Mouse (Mus musculus): Measurements from ENCODE around the gene Vwa2. TPM values are rescaled to one million over a fixed set of nuclear protein-coding genes. Genes with fewer than 3 reads are reported as not detected.

Vwa2 gene
- total and polyA plus RNA-seq, 3 experiments: not detected

GRCm38 (mm10) chr19:56828305-56828704 lies 45.7 kb upstream of the Vwa2 start:
- H3K27ac ChIP-seq (ENCODE audit: control insufficient read depth, low read depth, low read length): no peak overlapping the region
- H3K9me3 ChIP-seq (replicated peaks; ENCODE audit: insufficient read depth, low read length): no peaks in the 10 kb centered on the region
- no peaks in the 10 kb centered on the region for H3K4me1 ChIP-seq (ENCODE audit: control insufficient read depth in 1 of 2, insufficient read depth in 2 of 2, low read length in 2 of 2)
- no peak overlapping the region for H3K4me3 ChIP-seq (ENCODE audit: control insufficient read depth in 1 of 2, insufficient read depth in 1 of 2, low read depth in 2 of 2, low read length in 2 of 2)
- TF ChIP-seq TCF12 (IDR thresholded peaks at IDR 0.05; ENCODE audit: low read depth, low read length) (no peak), GATA1 (IDR thresholded peaks at IDR 0.05; ENCODE audit: low read depth, low read length) (no peak), USF1 (IDR thresholded peaks at IDR 0.05; ENCODE audit: low read depth, low read length) (no peak), RAD21 (IDR thresholded peaks at IDR 0.05; ENCODE audit: low read depth, low read length) (no peak), E2F4 (IDR thresholded peaks at IDR 0.05; ENCODE audit: borderline replicate concordance, low read depth, low read length) (no peak), EP300 (IDR thresholded peaks at IDR 0.05; ENCODE audit: low read depth in 1 of 2, low read length in 2 of 2) (no peak), MEF2A (IDR thresholded peaks at IDR 0.05; ENCODE audit: extremely low read depth, insufficient replicate concordance, low read depth, low read length, poor library complexity, severe bottlenecking) (no peak), TAL1 (IDR thresholded peaks at IDR 0.05; ENCODE audit: low read length) (no peak), SMC3 (IDR thresholded peaks at IDR 0.05; ENCODE audit: low read depth, low read length) (no peak), ZNF384 (IDR thresholded peaks at IDR 0.05; ENCODE audit: low read depth, low read length) (no peak), BHLHE40 (IDR thresholded peaks at IDR 0.05; ENCODE audit: borderline replicate concordance, low read depth, low read length) (no peak), ZMIZ1 (IDR thresholded peaks at IDR 0.05; ENCODE audit: low read depth, low read length) (no peak), KAT2A (conservative IDR thresholded peaks at IDR 0.05; ENCODE audit: low read depth, low read length) (no peak), CHD2 (IDR thresholded peaks at IDR 0.05; ENCODE audit: low read length) (no peak), JUND (IDR thresholded peaks at IDR 0.05; ENCODE audit: low read depth, low read length) (no peak), TBP (IDR thresholded peaks at IDR 0.05; ENCODE audit: low read depth, low read length) (no peak), MXI1 (IDR thresholded peaks at IDR 0.05; ENCODE audit: low read depth, low read length) (no peak)
- H3K27me3 ChIP-seq (ENCODE audit: control insufficient read depth in 1 of 2, insufficient read depth in 2 of 2, low read length in 2 of 2): peaks cover 22 to 45% of the 10 kb centered on the region in 2 experiments
- no peaks in the 10 kb centered on the region for H3K36me3 ChIP-seq (ENCODE audit: control insufficient read depth in 1 of 2, insufficient read depth in 2 of 2, low read length in 2 of 2)
- H3K9ac ChIP-seq (ENCODE audit: control insufficient read depth, low read depth, low read length, poor library complexity, severe bottlenecking): no peak overlapping the region
- DNase-seq (ENCODE audit: low read depth, low spot score): no peak
- no peaks in the 10 kb centered on the region for H3K79me2 ChIP-seq (ENCODE audit: control insufficient read depth, insufficient read depth, low read length, poor library complexity)

GRCm38 (mm10) chr19:56829267-56829666 lies 44.8 kb upstream of the Vwa2 start:
- Histone ChIP-seq H3K9me3 (replicated peaks; ENCODE audit: insufficient read depth, low read length) (no peaks in the 10 kb centered on the region), H3K27me3 (ENCODE audit: control insufficient read depth in 1 of 2, insufficient read depth in 2 of 2, low read length in 2 of 2) (peaks cover 20 to 42% of the 10 kb centered on the region in 2 experiments), H3K4me3 (ENCODE audit: control insufficient read depth in 1 of 2, insufficient read depth in 1 of 2, low read depth in 2 of 2, low read length in 2 of 2) (no peak overlapping the region), H3K4me1 (ENCODE audit: control insufficient read depth in 1 of 2, insufficient read depth in 2 of 2, low read length in 2 of 2) (no peaks in the 10 kb centered on the region), H3K36me3 (ENCODE audit: control insufficient read depth in 1 of 2, insufficient read depth in 2 of 2, low read length in 2 of 2) (no peaks in the 10 kb centered on the region), H3K9ac (ENCODE audit: control insufficient read depth, low read depth, low read length, poor library complexity, severe bottlenecking) (no peak overlapping the region), H3K79me2 (ENCODE audit: control insufficient read depth, insufficient read depth, low read length, poor library complexity) (no peaks in the 10 kb centered on the region), H3K27ac (ENCODE audit: control insufficient read depth, low read depth, low read length) (no peak overlapping the region)
- no peak for TF ChIP-seq CTCF (IDR thresholded peaks at IDR 0.05 in 2 of 3, conservative IDR thresholded peaks at IDR 0.05 in 1 of 3; ENCODE audit: control insufficient read depth in 1 of 3, insufficient read depth in 1 of 3, low read depth in 2 of 3, low read length in 3 of 3, poor library complexity in 1 of 3, severe bottlenecking in 1 of 3)
- no peak for DNase-seq (ENCODE audit: low read depth, low spot score)

Measured in MEL (cell line).